Mouse (Mus musculus) splenic B cell, adult 2 months (primary cell): ENCODE measurements around the gene Gli3.

ENCODE experiments used
- DNase-seq: peaks from one replicate; pipeline ENCODE4 v3.0.0-alpha.2; 2011; ENCODE audit warnings: low read depth, low spot score
- H3K27me3 ChIP-seq: 2 replicates; pipeline ENCODE4 v1.6.1; 2012; ENCODE audit warnings: mild to moderate bottlenecking, low read length, moderate library complexity, mixed read lengths; ENCODE audit not compliant: control insufficient read depth, poor library complexity, insufficient read depth, severe bottlenecking
- H3K36me3 ChIP-seq: 2 replicates; pipeline ENCODE4 v1.6.1; 2012; ENCODE audit warnings: mild to moderate bottlenecking, low read length, moderate library complexity, mixed read lengths; ENCODE audit not compliant: control insufficient read depth, poor library complexity, insufficient read depth, severe bottlenecking

Gene Gli3

DNA sequence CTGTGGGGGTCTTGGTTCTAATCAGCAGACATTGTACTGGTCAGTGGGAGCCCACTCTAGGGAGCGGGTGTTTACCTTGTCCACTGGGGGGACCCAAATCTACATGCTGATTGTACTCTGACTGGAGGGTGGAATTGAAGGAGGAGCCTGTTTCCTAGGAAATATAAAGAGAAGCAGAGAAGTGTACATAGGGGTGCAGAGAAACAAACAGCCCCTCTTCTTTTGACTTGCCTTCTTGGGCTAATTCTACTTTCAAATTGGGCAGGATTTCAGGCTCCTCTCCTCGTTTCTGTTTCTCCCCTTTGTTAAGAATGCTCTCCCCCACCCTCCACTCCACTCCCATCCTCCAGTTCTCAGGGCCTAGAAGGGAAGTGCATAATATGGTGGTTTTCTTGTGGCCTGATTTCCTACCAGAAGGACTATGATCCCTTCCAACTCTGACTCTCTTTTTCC lies 93.6 kb downstream of the Gli3 start:
- Histone ChIP-seq H3K36me3 (no peaks in the 10 kb centered on the region), H3K27me3 (no peaks in the 10 kb centered on the region)
- DNase-seq: no peak

- H3K27me3 ChIP-seq: no peaks in the 10 kb centered on the region
- no peaks in the 10 kb centered on the region for H3K36me3 ChIP-seq
- no peak for DNase-seq
Observed at GRCm38 (mm10) chr13:15561441-15561840, 98.4 kb downstream of the Gli3 start.

DNA sequence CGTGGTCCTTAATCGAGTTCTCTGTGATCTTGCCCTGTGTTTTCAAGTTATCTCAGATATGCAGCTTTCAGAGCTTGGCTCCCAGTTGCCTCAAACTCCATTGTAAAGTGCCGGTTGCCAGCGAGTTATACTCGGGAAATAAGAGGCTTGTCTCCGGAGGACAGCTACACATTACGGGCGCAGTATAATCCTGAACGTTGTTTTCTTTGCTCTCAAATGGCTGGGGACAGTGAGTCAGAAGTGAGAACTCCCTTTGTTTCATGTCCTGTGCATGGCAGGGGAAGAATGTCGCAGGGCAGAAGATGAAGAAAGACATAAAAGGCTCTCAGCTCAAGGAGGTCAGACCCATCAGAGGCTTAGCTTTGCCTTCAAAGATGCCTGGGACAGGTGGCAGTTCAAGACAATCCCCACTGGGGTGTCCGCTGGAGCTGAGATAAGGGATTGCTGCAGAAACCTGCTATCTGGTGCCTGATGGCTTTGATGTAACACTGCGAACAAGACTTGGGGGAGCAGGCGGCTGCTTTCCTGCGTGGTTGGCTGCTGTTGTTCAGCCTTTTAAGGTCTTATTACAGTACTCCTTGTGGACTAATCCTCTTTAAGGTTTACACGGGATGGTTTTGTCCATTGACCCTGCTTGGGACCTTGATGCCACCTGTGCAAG lies 108.0 kb downstream of the Gli3 start:
- H3K27me3 ChIP-seq: no peaks in the 10 kb centered on the region
- H3K36me3 ChIP-seq: no peaks in the 10 kb centered on the region
- no peak for DNase-seq

DNA sequence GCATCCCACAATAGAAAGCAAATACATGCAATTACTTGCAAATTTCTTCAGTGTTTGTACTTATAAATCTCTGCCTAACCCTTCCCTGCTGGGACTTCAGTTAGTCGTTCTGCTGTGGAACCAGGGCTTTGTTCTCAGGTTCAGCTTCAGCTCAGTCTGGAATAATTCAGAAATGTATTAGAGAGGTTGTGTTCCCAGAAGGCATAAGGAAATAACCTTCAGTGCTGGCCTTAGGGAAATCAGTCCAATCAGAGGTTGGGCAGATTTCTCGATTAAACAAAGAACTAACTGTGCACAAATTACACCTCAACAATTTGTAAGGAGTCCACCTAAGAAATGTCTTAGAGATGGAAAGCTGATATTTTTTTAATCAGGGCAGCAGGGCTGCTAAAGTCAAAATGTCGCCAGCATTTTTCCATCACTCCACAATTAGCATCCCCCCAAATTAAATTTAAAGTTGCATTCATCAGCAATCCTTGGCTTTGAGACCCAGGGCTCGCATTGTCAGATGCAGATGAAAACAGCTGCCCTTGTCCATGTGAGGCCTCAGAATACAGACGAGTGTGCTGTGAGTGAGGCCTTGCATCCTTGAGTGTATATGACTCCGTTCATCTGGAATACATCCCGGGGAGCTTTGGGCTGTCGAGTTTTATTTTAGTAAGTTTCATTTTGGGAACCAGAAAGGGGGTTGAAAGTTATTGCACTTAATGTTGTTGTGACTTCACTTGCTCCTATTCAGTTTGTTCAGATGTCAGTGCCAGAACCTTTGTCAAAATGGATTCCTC lies 114.3 kb downstream of the Gli3 start:
- DNase-seq: no peak
- H3K27me3 ChIP-seq: no peaks in the 10 kb centered on the region
- no peaks in the 10 kb centered on the region for H3K36me3 ChIP-seq

DNA sequence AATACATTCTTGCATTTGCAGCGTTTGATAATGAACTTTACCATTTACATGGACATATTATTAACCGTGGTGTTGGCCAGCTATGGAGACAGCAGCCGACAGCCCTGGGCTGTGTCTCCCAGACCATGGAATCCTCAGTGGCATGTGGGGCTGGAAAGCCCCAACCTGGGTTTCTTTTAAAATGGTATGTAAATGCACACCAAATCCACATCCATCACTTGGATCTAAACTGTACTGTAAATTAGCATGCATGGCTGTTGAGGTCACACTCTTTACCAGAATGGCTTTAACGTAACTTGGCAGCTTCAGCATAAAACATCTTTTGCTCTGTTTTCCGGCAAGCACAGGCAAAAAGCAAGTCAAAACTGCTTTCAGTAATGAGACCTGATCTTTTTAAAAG lies 117.4 kb downstream of the Gli3 start:
- DNase-seq: no peak
- H3K27me3 ChIP-seq: no peaks in the 10 kb centered on the region
- no peaks in the 10 kb centered on the region for H3K36me3 ChIP-seq

DNA sequence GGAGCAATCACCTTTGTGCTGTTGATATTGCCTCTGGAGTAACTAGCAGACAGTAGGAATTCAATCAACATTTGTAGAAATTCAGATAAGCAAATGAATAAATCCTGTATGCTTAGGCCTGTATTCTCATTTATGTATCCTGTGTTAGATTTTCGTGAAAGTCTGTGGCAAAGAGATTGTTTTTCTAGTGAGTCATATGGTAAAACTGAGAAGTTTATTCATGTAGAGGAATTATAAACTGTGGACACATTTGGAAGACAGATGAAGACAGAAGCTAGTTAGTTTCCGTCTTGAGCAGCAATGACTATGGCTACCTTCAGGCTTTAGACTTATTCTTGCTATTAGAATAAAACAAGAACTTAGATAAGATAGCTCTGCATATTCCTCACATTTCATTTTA lies 122.9 kb downstream of the Gli3 start:
- Histone ChIP-seq H3K27me3 (no peaks in the 10 kb centered on the region), H3K36me3 (no peaks in the 10 kb centered on the region)
- no peak for DNase-seq

DNA sequence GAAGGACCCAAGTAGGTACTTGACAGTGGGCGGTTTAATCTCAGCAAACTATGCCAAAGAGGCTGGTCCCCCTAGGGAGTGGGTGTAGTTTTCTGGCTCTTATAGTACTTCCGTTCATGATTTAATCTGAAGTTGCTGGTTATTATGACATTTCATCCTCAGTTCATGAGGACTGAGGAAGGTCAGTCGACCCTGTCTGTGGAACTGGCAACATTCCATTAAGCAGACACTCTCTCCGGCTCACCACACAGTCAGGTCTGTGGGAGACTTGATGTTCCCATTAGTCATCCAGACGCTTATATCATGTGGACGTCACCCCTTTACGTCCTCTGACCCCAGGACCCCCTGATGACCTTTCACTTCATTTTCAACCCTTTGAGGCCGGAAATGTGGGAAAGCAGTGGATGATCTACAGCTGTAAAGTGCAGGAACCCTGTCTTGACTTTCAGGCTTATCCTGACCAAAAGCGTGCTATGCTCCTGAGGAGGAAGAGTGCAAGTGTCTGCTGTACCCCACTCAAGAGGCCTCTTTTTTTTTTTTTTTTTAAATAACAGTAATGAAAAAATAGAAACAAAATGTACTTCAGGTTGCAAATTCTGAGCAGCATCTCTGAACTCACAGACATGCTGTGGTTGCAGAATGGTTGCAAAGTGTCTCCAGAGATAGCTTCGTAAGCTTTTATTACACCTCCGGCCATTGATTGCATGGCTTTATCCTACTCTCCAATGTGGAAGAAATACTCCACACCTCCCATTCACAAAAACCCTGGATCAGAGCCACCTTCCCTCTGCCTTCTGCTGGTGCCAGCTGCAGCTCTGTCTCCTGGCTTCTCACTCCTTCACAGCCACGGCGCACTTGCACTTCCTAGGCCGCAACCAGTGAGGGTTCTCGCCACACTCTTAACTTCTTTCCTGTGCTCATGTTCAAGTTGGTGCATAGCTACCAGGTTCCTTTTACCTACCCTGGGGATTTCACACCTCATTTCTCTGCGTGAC lies 125.5 kb downstream of the Gli3 start:
- Histone ChIP-seq H3K27me3 (no peaks in the 10 kb centered on the region), H3K36me3 (no peaks in the 10 kb centered on the region)
- DNase-seq: no peak

DNA sequence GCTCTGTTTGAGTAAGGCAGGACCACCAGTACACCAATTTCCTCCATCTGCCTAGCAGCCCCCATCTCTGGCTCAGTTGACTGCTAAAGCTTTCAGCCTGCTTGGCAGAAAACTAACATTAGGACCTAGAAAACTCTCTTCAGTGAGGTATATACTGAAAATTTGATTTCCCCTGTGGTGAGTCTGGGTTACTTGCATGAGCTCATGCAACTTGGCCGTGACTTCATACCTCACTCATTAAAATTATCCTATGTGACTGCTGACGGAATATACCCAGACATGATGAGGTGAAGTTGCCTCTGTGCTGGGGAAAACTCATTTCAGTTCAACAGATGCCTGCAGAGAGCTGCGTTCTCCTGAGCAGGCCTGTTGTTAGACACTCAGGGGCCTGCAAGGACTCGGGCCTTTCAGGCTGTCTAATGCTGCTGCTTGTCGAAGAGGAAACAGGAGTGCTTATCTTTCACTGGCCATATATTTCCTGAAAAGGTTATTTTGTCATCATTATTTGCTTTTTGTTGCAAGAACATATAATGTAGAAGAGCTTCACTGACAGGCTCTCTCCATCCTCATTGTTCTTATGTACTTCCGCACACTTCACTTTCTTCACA lies 127.4 kb downstream of the Gli3 start:
- no peak for DNase-seq

GRCm38 (mm10) chr13:15596667-15597066 lies 133.6 kb downstream of the Gli3 start:
- H3K27me3 ChIP-seq: no peaks in the 10 kb centered on the region
- H3K36me3 ChIP-seq: no peaks in the 10 kb centered on the region
- DNase-seq: no peak

More for the DNA sequence above, 127.4 kb downstream of the Gli3 start:
- Histone ChIP-seq H3K27me3 (no peaks in the 10 kb centered on the region), H3K36me3 (no peaks in the 10 kb centered on the region)

- no peak for DNase-seq
Observed at GRCm38 (mm10) chr13:15599741-15600140, 136.7 kb downstream of the Gli3 start.

DNA sequence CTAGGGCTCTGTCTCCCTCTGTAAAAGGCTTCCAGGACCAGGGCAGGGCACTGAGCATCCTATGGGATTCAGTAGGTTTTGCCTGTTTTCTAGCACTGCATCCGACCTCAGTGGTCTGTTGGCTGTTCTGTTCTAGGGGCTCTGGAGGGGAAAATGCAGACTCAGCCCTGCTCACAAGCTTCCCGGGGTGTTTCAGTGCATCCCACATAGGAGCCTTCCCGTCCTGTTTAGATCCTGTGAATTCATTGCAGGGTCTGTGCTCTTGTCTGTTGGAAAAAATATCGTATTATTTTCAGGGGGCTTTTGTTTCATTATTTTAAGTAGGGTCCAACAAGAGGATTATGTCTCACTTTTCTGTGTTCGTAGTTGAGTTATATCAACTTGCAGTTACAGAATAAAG lies 139.1 kb downstream of the Gli3 start:
- Histone ChIP-seq H3K27me3 (no peaks in the 10 kb centered on the region), H3K36me3 (no peaks in the 10 kb centered on the region)
- DNase-seq: no peak

More at GRCm38 (mm10) chr13:15599741-15600140, 136.7 kb downstream of the Gli3 start:
- H3K36me3 ChIP-seq: no peaks in the 10 kb centered on the region
- no peaks in the 10 kb centered on the region for H3K27me3 ChIP-seq

DNA sequence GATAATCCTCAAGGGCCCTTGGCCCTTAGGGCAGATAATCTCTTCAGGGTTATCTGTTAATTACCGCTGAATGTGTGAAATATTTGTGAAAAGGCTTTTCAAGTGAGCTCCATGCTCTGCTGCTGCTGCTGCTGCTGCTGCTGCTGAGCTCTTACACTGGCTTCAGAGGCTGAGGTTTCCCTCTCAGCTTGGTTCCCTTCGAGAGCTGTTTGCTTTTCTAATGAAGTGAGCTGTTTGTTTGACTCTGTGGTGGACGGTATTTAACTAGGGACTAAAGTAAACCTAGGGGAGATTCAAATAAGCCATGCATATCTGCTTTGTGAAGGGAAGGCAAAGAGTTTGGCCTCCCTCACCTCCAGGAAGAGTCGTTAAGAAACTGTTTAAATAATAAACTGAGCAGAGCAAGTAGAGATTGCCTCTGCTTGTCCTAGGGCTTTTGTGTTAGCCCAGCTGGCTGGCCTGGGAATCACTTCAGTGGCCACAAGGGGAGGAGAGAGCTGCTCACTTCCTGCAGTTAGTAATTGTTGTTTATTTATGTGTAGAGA lies 139.7 kb downstream of the Gli3 start:
- no peak for DNase-seq
- Histone ChIP-seq H3K27me3 (no peaks in the 10 kb centered on the region), H3K36me3 (no peaks in the 10 kb centered on the region)

- DNase-seq: no peak
- H3K36me3 ChIP-seq: no peaks in the 10 kb centered on the region
Observed at GRCm38 (mm10) chr13:15604074-15604473, 141.0 kb downstream of the Gli3 start.

GRCm38 (mm10) chr13:15617423-15617822 lies 154.4 kb downstream of the Gli3 start:
- DNase-seq: no peak
- no peaks in the 10 kb centered on the region for H3K36me3 ChIP-seq
- no peaks in the 10 kb centered on the region for H3K27me3 ChIP-seq

More at GRCm38 (mm10) chr13:15604074-15604473, 141.0 kb downstream of the Gli3 start:
- H3K27me3 ChIP-seq: no peaks in the 10 kb centered on the region
